ENCODE assay signal across 7 mouse cellular contexts in genomic region chr16:95615579-95615978, GRCm38 (mm10). TPM values are rescaled to one million over a fixed set of nuclear protein-coding genes. Genes with fewer than 3 reads are reported as not detected.
DNase-seq lines count a peak whose midpoint lies in the region; ATAC-seq and TF ChIP-seq lines count a peak whose summit lies in the region.

No protein-coding gene starts in this region.

- no peaks in the 10 kb centered on the region for H3K4me1 ChIP-seq in kidney, postnatal 0 days (replicated peaks; ENCODE audit: insufficient read depth, low read length)
- H3K4me1 ChIP-seq in kidney, embryonic 16.5 days (ENCODE audit: insufficient read depth, low read length), result no peaks in the 10 kb centered on the region
- H3K4me1 ChIP-seq in G1E (ENCODE audit: insufficient read depth, low read depth, low read length), result peaks cover 2% of the 10 kb centered on the region; the same call in 1 of the 2 replicates
- peaks cover 5% of the 10 kb centered on the region; the same call in 1 of the 2 replicates for H3K4me1 ChIP-seq in olfactory bulb, adult 2 months (ENCODE audit: control insufficient read depth, insufficient read depth, low read length)

- no peaks in the 10 kb centered on the region for H3K27me3 ChIP-seq in kidney, postnatal 0 days (ENCODE audit: insufficient read depth, low read length)
- H3K27me3 ChIP-seq in kidney, embryonic 16.5 days (ENCODE audit: insufficient read depth, low read length), result no peaks in the 10 kb centered on the region
- peaks cover 28% of the 10 kb centered on the region for H3K27me3 ChIP-seq in G1E (ENCODE audit: insufficient read depth, low read length)

- H3K9me3 ChIP-seq in kidney, postnatal 0 days (replicated peaks; ENCODE audit: low read length), result no peaks in the 10 kb centered on the region
- H3K9me3 ChIP-seq in kidney, embryonic 16.5 days (ENCODE audit: low read length), result no peaks in the 10 kb centered on the region; the same call in 1 of the 2 replicates
- H3K9me3 ChIP-seq in G1E (replicated peaks), result no peaks in the 10 kb centered on the region; the same call in 1 of the 2 replicates

- no peak overlapping the region for H3K27ac ChIP-seq in kidney, postnatal 0 days
- H3K27ac ChIP-seq in kidney, embryonic 16.5 days (ENCODE audit: low read length), result no peak overlapping the region
- no peak overlapping the region for H3K27ac ChIP-seq in olfactory bulb, adult 2 months (ENCODE audit: insufficient read depth, low read depth, low read length)

- peak; percentile 70 for TF ChIP-seq CTCF in kidney, postnatal 0 days (IDR thresholded peaks at IDR 0.05; ENCODE audit: low read depth)
- TF ChIP-seq CTCF in G1E (IDR thresholded peaks at IDR 0.05; ENCODE audit: low read depth, low read length), result peak; percentile 89
- TF ChIP-seq CTCF in olfactory bulb, adult 2 months (IDR thresholded peaks at IDR 0.05; ENCODE audit: insufficient read depth, low read depth, low read length), result peak; percentile 20; the same call in 1 of the 2 replicates

- H3K4me3 ChIP-seq in kidney, postnatal 0 days (replicated peaks; ENCODE audit: low read depth, low read length), result no peak overlapping the region
- H3K4me3 ChIP-seq in kidney, embryonic 16.5 days (ENCODE audit: low read length), result no peak overlapping the region
- H3K4me3 ChIP-seq in G1E (ENCODE audit: low read depth, low read length), result no peak overlapping the region
- H3K4me3 ChIP-seq in olfactory bulb, adult 2 months (ENCODE audit: insufficient read depth, low read depth, low read length), result no peak overlapping the region

- no peak for TF ChIP-seq POLR2A in olfactory bulb, adult 2 months (IDR thresholded peaks at IDR 0.05; ENCODE audit: insufficient read depth, low read depth, low read length)

- DNase-seq in kidney, postnatal 0 days (ENCODE audit: low spot score), result no peak
- no peak for DNase-seq in G1E (ENCODE audit: low spot score)
- peak; percentile 43 for DNase-seq in adrenal gland, postnatal 25 days
- no peak for DNase-seq in right cerebral cortex, postnatal 25 days

- WGBS in kidney, postnatal 0 days, result 61% methylated on average over 6 of the region's 6 CpGs
- WGBS in kidney, embryonic 16.5 days, result 49% methylated on average over 6 of the region's 6 CpGs
- 44% methylated on average over 6 of the region's 6 CpGs for WGBS in olfactory bulb, adult 2 months

- H3K36me3 ChIP-seq in kidney, postnatal 0 days (ENCODE audit: insufficient read depth, low read length), result no peaks in the 10 kb centered on the region
- no peaks in the 10 kb centered on the region for H3K36me3 ChIP-seq in kidney, embryonic 16.5 days (ENCODE audit: insufficient read depth, low read length)
- no peaks in the 10 kb centered on the region for H3K36me3 ChIP-seq in G1E (replicated peaks)

- H3K9ac ChIP-seq in kidney, postnatal 0 days (ENCODE audit: low read depth, low read length), result no peak overlapping the region
- no peak overlapping the region for H3K9ac ChIP-seq in kidney, embryonic 16.5 days (replicated peaks; ENCODE audit: low read length)

- no peak for ATAC-seq in kidney, postnatal 0 days (replicated peaks; ENCODE audit: low FRiP score, low read depth)
- no peak for ATAC-seq in kidney, embryonic 16.5 days (ENCODE audit: low FRiP score, low TSS enrichment)
- ATAC-seq in G1E (ENCODE audit: extremely low read depth, insufficient number of reproducible peaks, low FRiP score, poor library complexity, severe bottlenecking), result no peak
- ATAC-seq in granulocyte monocyte progenitor cell, adult 5-6 weeks (replicated peaks; ENCODE audit: poor library complexity, severe bottlenecking), result peak; percentile 32; the same call in 1 of the 2 replicates

- no peak overlapping the region for H3K4me2 ChIP-seq in kidney, postnatal 0 days (ENCODE audit: low read length)
- no peak overlapping the region for H3K4me2 ChIP-seq in kidney, embryonic 16.5 days (replicated peaks; ENCODE audit: low read depth, low read length)

RNA-seq across cellular contexts. Expression of gene Erg, which starts 29.2 kb away (rescaled TPM):
- 6.4 TPM in 2 replicates for polyA plus RNA-seq in kidney, postnatal 0 days (2015; fragmentation: Nextera tagmentation; extraction: Ambion mirVana)
- polyA plus RNA-seq in kidney, embryonic 16.5 days (2015; fragmentation: Nextera tagmentation; extraction: Ambion mirVana), result 9.2 and 9.5 TPM in 2 replicates
- total RNA-seq in G1E (2014; fragmentation: Nextera tagmentation), result 6.1 and 7.4 TPM in 2 replicates
- total RNA-seq in G1E (2017), result 15.7 and 17.7 TPM in 2 replicates
- 2.0 TPM in 2 replicates for polyA plus RNA-seq in G1E (2012)
- 15.8 and 24.3 TPM in 2 replicates for total RNA-seq in adrenal gland, postnatal 25 days (2021)
- total RNA-seq in granulocyte monocyte progenitor cell, adult 5-6 weeks (2014; fragmentation: Nextera tagmentation), result 32.1 and 34.3 TPM in 2 replicates
- 48.3 and 64.4 TPM in 2 replicates for total RNA-seq in granulocyte monocyte progenitor cell, adult 5-6 weeks (2017)
- polyA plus RNA-seq in olfactory bulb, adult 2 months (2012; ENCODE audit: insufficient read depth, insufficient read length, low replicate concordance, missing spikeins), result not detected in 2 replicates

Comparison
In these comparisons a context has a peak if more than half of its experiments do, and no peak if none do; other contexts are left out.
1. CTCF ChIP-seq: peak in every context shown above with its lines; median percentile 89 in G1E; 70 in kidney, postnatal 0 days; 20 in olfactory bulb, adult 2 months.